Mouse (Mus musculus): Measurements from ENCODE around the gene Pou6f2.

Gene Pou6f2

GRCm38 (mm10) chr13:18211242-18211641 is 186.2 kb downstream of the Pou6f2 start:
- no peak for DNase-seq

DNA sequence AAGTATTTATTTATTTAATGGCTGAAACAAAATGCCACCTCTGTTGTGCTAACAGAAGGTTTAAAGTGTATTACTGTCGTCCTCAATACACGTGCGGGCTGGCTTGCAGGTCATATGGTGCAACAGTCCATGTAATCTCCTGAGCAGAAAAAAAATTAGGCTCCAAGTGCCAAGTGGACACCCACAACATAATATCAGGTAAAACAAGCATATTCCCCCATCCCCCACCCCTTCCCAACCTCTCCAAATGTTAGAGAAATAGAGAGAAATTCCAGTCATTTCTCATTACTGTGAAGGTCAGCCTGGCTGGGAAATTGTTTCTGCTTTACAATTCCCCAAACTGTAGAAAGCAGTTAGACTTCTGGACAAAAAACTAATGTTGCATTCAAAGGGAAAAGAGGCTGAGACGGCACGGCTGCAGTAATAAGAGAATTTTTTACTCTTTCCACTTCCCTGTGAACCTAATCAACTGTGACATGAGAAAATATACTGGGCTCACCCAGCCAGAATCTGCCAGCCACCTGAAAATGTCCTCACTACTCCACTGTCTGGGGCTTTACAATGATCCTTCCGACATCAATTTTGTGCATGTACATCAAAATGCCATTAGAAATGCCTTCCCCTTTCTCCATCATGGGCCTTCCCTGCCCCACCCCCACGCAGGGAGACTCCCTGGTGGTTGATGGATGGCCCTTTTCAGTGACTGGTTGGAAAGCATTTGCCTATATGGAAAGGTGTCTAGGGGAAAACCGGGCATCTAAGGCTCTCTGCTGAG is 192.8 kb downstream of the Pou6f2 start:
- DNase-seq, result no peak

- DNase-seq, result no peak
Observed at GRCm38 (mm10) chr13:18174003-18174402, 223.5 kb downstream of the Pou6f2 start.

DNA sequence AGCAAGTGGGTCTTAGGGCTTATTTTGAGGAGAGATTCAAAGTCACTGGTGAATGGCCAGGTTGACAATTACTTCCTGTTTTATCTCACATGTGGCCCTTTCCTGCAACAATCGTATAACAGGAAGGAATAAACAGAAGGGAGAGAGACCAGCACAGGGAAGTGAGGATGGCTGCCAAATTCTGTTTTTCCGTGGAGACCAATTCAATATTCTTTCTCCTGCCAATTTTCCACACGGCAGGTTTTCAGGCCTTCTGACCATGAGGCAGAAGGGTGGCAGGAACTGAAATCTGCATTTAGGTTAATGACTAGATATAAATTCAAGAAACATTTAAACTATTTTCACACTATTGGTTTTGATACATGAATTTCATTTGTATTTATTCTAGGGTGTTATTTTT is 224.5 kb downstream of the Pou6f2 start:
- DNase-seq, result no peak

DNA sequence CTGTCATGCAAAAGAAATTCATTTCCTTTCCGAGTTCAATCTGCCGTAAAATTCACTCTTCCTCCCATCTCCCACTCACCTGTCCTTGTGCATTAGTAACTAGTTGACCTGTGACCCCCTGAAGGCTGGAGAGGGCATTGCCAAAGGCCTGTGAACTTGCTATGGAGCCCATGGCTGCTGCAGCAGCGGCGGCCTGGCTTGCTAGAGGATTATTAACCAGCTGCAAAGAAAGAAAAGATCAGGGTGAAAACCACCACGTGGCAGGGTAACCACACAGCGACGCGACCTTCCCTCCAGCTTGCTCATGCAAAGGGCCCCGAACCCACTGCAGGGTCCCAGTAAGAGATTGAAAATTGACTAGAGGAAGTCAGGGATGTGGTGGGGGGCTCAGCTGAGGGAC is 225.2 kb downstream of the Pou6f2 start:
- DNase-seq, result no peak

- DNase-seq, result no peak
Observed at GRCm38 (mm10) chr13:18164182-18164581, 233.3 kb downstream of the Pou6f2 start.

GRCm38 (mm10) chr13:18160566-18160965 is 236.9 kb downstream of the Pou6f2 start:
- DNase-seq, result no peak

- DNase-seq, result no peak
Observed at GRCm38 (mm10) chr13:18153949-18154582, 243.4 kb downstream of the Pou6f2 start.

GRCm38 (mm10) chr13:18133646-18134045 is 263.8 kb downstream of the Pou6f2 start:
- DNase-seq, result no peak

GRCm38 (mm10) chr13:18133193-18133592 is 264.3 kb downstream of the Pou6f2 start:
- no peak for DNase-seq

- no peak for DNase-seq
Observed at GRCm38 (mm10) chr13:18131324-18131723, 266.2 kb downstream of the Pou6f2 start.

- DNase-seq, result no peak
Observed at GRCm38 (mm10) chr13:18129697-18130096, 267.8 kb downstream of the Pou6f2 start.

- DNase-seq, result no peak
Observed at GRCm38 (mm10) chr13:18128826-18129225, 268.7 kb downstream of the Pou6f2 start.

DNA sequence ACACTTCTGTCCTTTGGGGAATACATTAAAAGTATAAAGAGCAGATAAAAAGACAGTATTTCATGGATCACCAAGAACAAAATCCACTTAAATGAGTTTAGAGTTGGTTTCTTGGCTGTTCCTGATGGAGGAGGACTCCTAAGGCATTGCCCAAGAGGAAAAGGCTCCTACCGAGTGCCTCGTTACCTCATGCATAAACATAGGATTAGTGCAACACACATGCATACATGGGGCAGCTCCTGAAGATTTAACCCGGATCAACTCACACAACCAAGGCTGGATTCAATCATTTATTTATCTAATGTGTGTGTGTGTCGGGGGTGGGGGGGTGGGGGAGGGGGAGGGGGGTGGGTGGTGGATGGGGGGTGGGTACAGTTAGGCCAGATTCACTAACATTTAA is 269.4 kb downstream of the Pou6f2 start:
- no peak for DNase-seq

DNA sequence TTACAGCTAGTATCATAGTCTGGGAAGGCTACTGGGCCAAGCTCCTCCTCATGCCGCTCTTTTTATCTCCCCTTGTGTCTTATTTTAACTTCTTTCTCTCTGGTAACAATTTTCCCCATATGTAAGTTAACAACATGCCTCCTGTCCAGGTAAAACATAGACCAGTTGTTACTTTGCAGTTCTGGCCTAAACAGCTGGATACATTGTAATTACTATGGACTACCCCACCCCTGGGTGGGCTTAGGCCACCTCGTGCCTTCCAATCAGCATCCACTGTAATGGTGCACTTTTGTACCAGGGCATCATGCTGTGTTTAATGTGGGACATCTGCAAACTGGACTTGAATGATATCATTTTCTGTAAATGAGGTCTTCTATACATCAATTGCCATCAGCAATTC is 271.4 kb downstream of the Pou6f2 start:
- no peak for DNase-seq

- no peak for DNase-seq
Observed at GRCm38 (mm10) chr13:18125226-18126000, 272.1 kb downstream of the Pou6f2 start.

DNA sequence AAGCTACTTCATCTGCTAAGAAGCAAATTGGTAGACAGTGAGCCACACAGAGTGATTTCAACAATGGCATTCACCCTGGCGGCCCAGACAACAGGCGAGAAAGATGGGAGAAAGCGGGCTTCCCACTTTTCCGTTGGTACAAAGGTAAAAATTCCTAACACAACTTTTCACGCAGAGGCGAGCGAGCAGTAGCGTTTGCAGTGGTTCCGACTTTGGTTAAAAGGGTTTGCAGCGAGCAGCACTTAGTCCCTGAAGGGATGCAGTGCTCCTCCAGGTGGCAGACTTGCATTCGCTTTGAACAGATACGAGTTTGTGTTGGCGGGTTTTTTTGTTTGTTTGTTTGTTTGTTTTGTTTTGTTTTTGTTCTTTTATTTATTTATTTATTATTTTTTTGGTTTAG is 273.1 kb downstream of the Pou6f2 start:
- DNase-seq, result peak; percentile 18

- no peak for DNase-seq
Observed at GRCm38 (mm10) chr13:18120406-18120805, 277.1 kb downstream of the Pou6f2 start.

DNA sequence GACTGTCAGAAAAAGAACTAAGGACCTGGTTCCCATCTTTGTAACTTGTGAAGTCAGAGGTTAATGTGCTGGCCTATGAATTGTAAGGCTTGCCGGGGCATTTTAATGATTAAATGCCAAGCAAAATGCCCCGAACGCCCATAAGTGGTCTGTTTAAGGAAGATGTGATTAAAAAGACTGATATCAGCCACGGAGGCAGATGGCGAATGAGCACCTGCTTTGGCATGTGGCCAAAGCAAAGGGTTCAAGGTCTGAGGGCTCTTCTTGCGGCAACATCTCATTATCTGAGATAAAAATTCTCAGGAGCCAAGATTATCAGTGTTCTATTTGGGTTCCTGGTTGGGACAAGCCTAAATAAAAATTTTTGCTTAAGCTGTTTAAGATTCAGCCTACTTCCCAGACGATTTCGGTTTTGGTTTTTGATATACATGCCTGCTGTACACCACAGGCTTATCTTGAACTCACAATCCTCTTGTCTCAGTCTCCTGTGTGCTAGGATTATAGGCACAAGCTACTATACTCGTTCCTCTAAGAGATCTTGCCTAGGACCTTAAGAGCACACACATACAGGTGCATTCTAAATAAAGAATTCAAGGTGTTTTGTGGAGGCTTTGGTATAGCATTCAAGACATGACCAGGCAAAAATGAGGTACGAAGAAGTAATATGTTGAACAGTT is 315.9 kb downstream of the Pou6f2 start:
- DNase-seq, result no peak
